Mouse (Mus musculus) embryonic facial prominence, embryonic 14.5 days (tissue): ENCODE data around the gene Gm3127. TPM values are rescaled to one million over a fixed set of nuclear protein-coding genes. Genes with fewer than 3 reads are reported as not detected.
A peak's percentile ranks its signal among the peaks of the same experiment; 100 is the strongest.
"Not testable (repeated sequence)": the region's sequence is repeated elsewhere in the genome, so short reads cannot be mapped to it uniquely, and the experiment has no call there.

Experiments used
- ATAC-seq: fragments of 200-750 bp; cut with Nextera tagmentation; 2 replicates; pipeline ENCODE4 v1.8.0; 2017; ENCODE audit warnings: low read depth, moderate number of reproducible peaks, moderate TSS enrichment
- DNase-seq: peaks from one replicate; pipeline ENCODE4 v3.0.0-alpha.2; 2015; ENCODE audit warnings: low spot score
- H3K27ac ChIP-seq: fragments of 300-500 bp; sonication (generic); replicated peaks from 2 replicates; pipeline ENCODE4 v1.5.1; 2014; ENCODE audit warnings: low read depth, mild to moderate bottlenecking, low read length, moderate library complexity
- H3K27me3 ChIP-seq: fragments of 300-500 bp; sonication (generic); replicated peaks from 2 replicates; pipeline ENCODE4 v1.6.1; 2014; ENCODE audit warnings: low read length; ENCODE audit not compliant: control insufficient read depth, insufficient read depth
- H3K36me3 ChIP-seq: fragments of 300-500 bp; sonication (generic); 2 replicates; pipeline ENCODE4 v1.6.1; 2014; ENCODE audit warnings: low read length, mixed read lengths; ENCODE audit not compliant: control insufficient read depth, insufficient read depth
- H3K4me1 ChIP-seq: fragments of 300-500 bp; sonication (generic); 2 replicates; pipeline ENCODE4 v1.6.1; 2014; ENCODE audit warnings: antibody characterized with exemption, low read length; ENCODE audit not compliant: control insufficient read depth, insufficient read depth
- H3K4me2 ChIP-seq: fragments of 300-500 bp; sonication (generic); 2 replicates; pipeline ENCODE4 v1.6.1; 2014; ENCODE audit warnings: low read depth, mild to moderate bottlenecking, low read length, moderate library complexity, mixed read lengths
- H3K4me3 ChIP-seq: fragments of 300-500 bp; sonication (generic); 2 replicates; pipeline ENCODE4 v1.5.1; 2014; ENCODE audit warnings: low read depth, mild to moderate bottlenecking, low read length
- H3K9ac ChIP-seq: fragments of 300-500 bp; sonication (generic); 2 replicates; pipeline ENCODE4 v1.6.1; 2014; ENCODE audit warnings: low read depth, mild to moderate bottlenecking, low read length, moderate library complexity, mixed read lengths
- H3K9me3 ChIP-seq: fragments of 300-500 bp; sonication (generic); 2 replicates; pipeline ENCODE4 v1.6.1; 2016; ENCODE audit warnings: low read length; ENCODE audit not compliant: control insufficient read depth
- WGBS: fragments of 180-500 bp; shearing (Covaris S2); extraction: QIAGEN DNeasy Blood & Tissue Kit; methylation state at CpG from one replicate; pipeline ENCODE4 v1.1.7; 2014; 5-methylcytosine and 5-hydroxymethylcytosine counted together
- polyA plus RNA-seq: library from polyadenylated mRNA; unstranded; fragments of >200 nt; fragmentation: Nextera tagmentation; extraction: Ambion mirVana; gene quantifications from 2 replicates; pipeline ENCODE4 v1.2.1, GENCODE M21; 2014

Gene Gm3127
- not detected in 2 replicates for polyA plus RNA-seq

GRCm38 (mm10) chr14:4164730-4165129, at the start of gene Gm3127:
Gene Gm3127 (plus strand): TSS chr14:4165030.
- H3K27me3 ChIP-seq, H3K36me3 ChIP-seq, DNase-seq, H3K4me1 ChIP-seq, H3K4me3 ChIP-seq, H3K4me2 ChIP-seq, H3K27ac ChIP-seq, ATAC-seq, H3K9me3 ChIP-seq, H3K9ac ChIP-seq: not testable (repeated sequence)
- WGBS, result no CpG with 5 or more reads among the region's 2 CpGs

- H3K36me3 ChIP-seq, H3K4me3 ChIP-seq, H3K4me2 ChIP-seq, H3K27ac ChIP-seq, H3K4me1 ChIP-seq, H3K9me3 ChIP-seq, H3K9ac ChIP-seq, ATAC-seq, DNase-seq, H3K27me3 ChIP-seq: not testable (repeated sequence)
- WGBS, result 84% methylated on average over 4 of the region's 4 CpGs
These were observed 23.2 kb upstream of the Gm3127 start for GRCm38 (mm10) chr14:4141646-4142045.

- 20% methylated on average over 7 of the region's 14 CpGs for WGBS
- H3K27ac ChIP-seq, H3K9me3 ChIP-seq, H3K27me3 ChIP-seq, ATAC-seq, DNase-seq, H3K4me1 ChIP-seq, H3K36me3 ChIP-seq: not testable (repeated sequence)
- Histone ChIP-seq H3K4me2 (peak overlapping the region; percentile 54), H3K4me3 (peak overlapping the region; percentile 27), H3K9ac (0 out of 2 replicates have a peak overlapping the region, but pooled peaks have one; percentile 34)
These were observed 17.2 kb downstream of the Gm3127 start for GRCm38 (mm10) chr14:4182030-4182429.

- H3K4me2 ChIP-seq, result peak within 1 kb of the TSS; percentile 54
- 14% methylated on average over 23 of the region's 59 CpGs for WGBS
- not testable (repeated sequence) for H3K36me3 ChIP-seq, ATAC-seq, H3K9me3 ChIP-seq, H3K4me1 ChIP-seq, H3K27ac ChIP-seq, H3K27me3 ChIP-seq
- peak within 1 kb of the TSS; percentile 34; the same call in 1 of the 2 replicates for H3K9ac ChIP-seq
- peak; percentile 0 for DNase-seq
- peak within 1 kb of the TSS; percentile 27 for H3K4me3 ChIP-seq
These were observed 17.8 kb downstream of the Gm3127 start, which contains the start of gene Gm2974 for GRCm38 (mm10) chr14:4182491-4183210. Gene Gm2974 (plus strand): TSS chr14:4182576.

- H3K4me2 ChIP-seq, H3K27me3 ChIP-seq, ATAC-seq, H3K4me1 ChIP-seq, H3K36me3 ChIP-seq, H3K4me3 ChIP-seq, H3K27ac ChIP-seq, H3K9me3 ChIP-seq, H3K9ac ChIP-seq, DNase-seq: not testable (repeated sequence)
- WGBS, result 34% methylated on average over 4 of the region's 10 CpGs
These were observed 18.5 kb downstream of the Gm3127 start for GRCm38 (mm10) chr14:4183375-4183774.

Other genes starting within 250 kb of the Gm3127 start
- not detected in 2 replicates for gene Gm3029, start 233.3 kb upstream of the Gm3127 start, polyA plus RNA-seq
- gene Gm3095, start 201.5 kb upstream of the Gm3127 start, polyA plus RNA-seq, result not detected in 2 replicates
- not detected in 2 replicates for gene Gm3099, start 166.6 kb upstream of the Gm3127 start, polyA plus RNA-seq
- 0.18 and 0.29 TPM in 2 replicates for gene Gm5796, start 141.1 kb upstream of the Gm3127 start, polyA plus RNA-seq
- not detected in 2 replicates for gene Gm3115, start 80.9 kb upstream of the Gm3127 start, polyA plus RNA-seq
- 0.45 and 0.90 TPM in 2 replicates for gene Gm8108, start 54.5 kb upstream of the Gm3127 start, polyA plus RNA-seq
- gene Gm2974, start 17.5 kb downstream of the Gm3127 start, polyA plus RNA-seq, result 0.19 and 0.21 TPM in 2 replicates
- gene Gm3138, start 84.6 kb downstream of the Gm3127 start, polyA plus RNA-seq, result not detected in 2 replicates
- not detected in 2 replicates for gene Gm3149, start 152.3 kb downstream of the Gm3127 start, polyA plus RNA-seq
- 0.11 TPM in 1 of 2 replicates, not detected in the other for gene 2610042L04Rik, start 169.7 kb downstream of the Gm3127 start, polyA plus RNA-seq
- not detected in 2 replicates for gene Gm3159, start 232.5 kb downstream of the Gm3127 start, polyA plus RNA-seq